Mouse (Mus musculus) embryonic facial prominence, embryonic 15.5 days (tissue): ENCODE data around the gene Atg5. TPM values are rescaled to one million over a fixed set of nuclear protein-coding genes. Genes with fewer than 3 reads are reported as not detected.

Source experiments
- ATAC-seq: fragments of 200-750 bp; cut with Nextera tagmentation; 2 replicates; pipeline ENCODE4 v1.8.0; 2017; ENCODE audit warnings: low read depth, moderate TSS enrichment; ENCODE audit not compliant: insufficient number of reproducible peaks, low FRiP score, low TSS enrichment
- H3K27ac ChIP-seq: fragments of 300-500 bp; sonication (generic); replicated peaks from 2 replicates; pipeline ENCODE4 v1.5.1; 2015; ENCODE audit warnings: mild to moderate bottlenecking, inconsistent platforms
- H3K27me3 ChIP-seq: fragments of 300-500 bp; sonication (generic); 2 replicates; pipeline ENCODE4 v1.6.1; 2015; ENCODE audit warnings: inconsistent platforms
- H3K36me3 ChIP-seq: fragments of 300-500 bp; sonication (generic); 2 replicates; pipeline ENCODE4 v1.6.1; 2015; ENCODE audit warnings: mild to moderate bottlenecking, inconsistent platforms
- H3K4me1 ChIP-seq: fragments of 300-500 bp; sonication (generic); 2 replicates; pipeline ENCODE4 v1.6.1; 2015; ENCODE audit warnings: inconsistent platforms
- H3K4me2 ChIP-seq: fragments of 300-500 bp; sonication (generic); replicated peaks from 2 replicates; pipeline ENCODE4 v1.6.1; 2015; ENCODE audit warnings: mild to moderate bottlenecking, inconsistent platforms
- H3K4me3 ChIP-seq: fragments of 300-500 bp; sonication (generic); replicated peaks from 2 replicates; pipeline ENCODE4 v1.5.1; 2015; ENCODE audit warnings: mild to moderate bottlenecking, inconsistent platforms
- H3K9ac ChIP-seq: fragments of 300-500 bp; sonication (generic); 2 replicates; pipeline ENCODE4 v1.6.1; 2015; ENCODE audit warnings: inconsistent platforms
- H3K9me3 ChIP-seq: fragments of 300-500 bp; sonication (generic); replicated peaks from 2 replicates; pipeline ENCODE4 v1.6.1; 2016; ENCODE audit warnings: inconsistent platforms
- WGBS: fragments of 180-500 bp; shearing (Covaris S2); methylation state at CpG from one replicate; pipeline ENCODE4 v1.1.7; 2015; 5-methylcytosine and 5-hydroxymethylcytosine counted together
- polyA plus RNA-seq: library from polyadenylated mRNA; unstranded; fragments of >200 nt; fragmentation: Nextera tagmentation; extraction: Ambion mirVana; gene quantifications from 2 replicates; pipeline ENCODE4 v1.2.1, GENCODE M21; 2015

The Atg5 gene
- polyA plus RNA-seq, 1 experiment from 2014 or later, result 48.6 TPM

GRCm38 (mm10) chr10:44315276-44315675, 47.1 kb downstream of the Atg5 start:
- ATAC-seq, result no peak
- H3K4me1 ChIP-seq, result peaks cover 7% of the 10 kb centered on the region; the same call in 1 of the 2 replicates
- H3K27me3 ChIP-seq, result no peaks in the 10 kb centered on the region
- H3K4me3 ChIP-seq, result no peak overlapping the region
- H3K4me2 ChIP-seq, result no peak overlapping the region
- 50% methylated on average over 5 of the region's 5 CpGs for WGBS
- no peak overlapping the region for H3K27ac ChIP-seq
- H3K36me3 ChIP-seq, result 0 out of 2 replicates have a peak, but pooled peaks cover 3% of the 10 kb centered on the region
- no peak overlapping the region for H3K9ac ChIP-seq
- H3K9me3 ChIP-seq, result no peaks in the 10 kb centered on the region

DNA sequence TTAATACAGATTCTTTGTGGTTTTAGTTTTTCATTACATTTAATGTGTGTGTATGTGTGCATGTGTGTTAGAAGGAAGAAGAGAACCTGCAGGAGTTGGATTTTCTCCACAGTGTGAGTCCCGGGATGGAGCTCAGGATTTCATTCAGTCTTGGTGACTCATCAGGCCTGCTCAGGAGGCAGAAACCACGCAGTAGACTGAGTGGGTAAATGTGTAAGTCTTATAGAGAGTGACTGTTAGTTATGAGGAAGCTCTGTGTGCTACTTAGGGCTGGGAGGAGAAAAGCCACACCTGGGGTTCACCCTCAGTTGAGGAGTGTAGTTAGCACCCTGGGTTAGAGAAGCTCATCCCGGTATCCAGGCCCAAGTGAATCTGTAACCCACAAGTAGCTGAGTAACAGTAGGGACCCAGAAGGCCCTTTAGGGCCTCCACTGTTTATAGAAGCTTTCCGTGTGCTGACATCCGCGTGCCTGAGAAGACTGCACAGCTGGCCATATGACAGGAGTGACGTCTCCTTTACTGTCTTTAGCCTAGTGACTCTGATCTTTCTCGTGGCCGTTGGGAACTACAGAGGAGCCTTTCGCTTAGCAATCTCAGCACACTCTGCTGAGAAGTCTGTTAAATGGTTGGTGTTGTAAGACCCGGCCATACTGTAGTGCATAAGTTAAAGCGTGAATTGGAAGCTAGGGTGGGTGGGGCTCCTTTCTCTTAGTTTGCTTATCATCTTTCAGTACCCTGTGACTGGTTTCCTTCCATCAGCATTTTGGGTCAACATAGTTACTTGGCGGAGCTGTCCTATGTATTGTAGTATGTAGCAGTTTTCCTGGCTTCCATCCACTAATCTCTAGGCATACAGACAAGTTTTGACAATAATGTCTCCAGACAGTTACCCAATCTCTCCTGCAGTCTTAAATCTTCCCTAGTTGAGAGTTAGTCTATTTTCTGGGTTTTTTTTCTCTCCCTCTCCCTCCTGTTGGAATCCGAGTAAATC, 48.4 kb downstream of the Atg5 start:
- Histone ChIP-seq H3K27me3 (no peaks in the 10 kb centered on the region), H3K36me3 (0 out of 2 replicates have a peak, but pooled peaks cover 3% of the 10 kb centered on the region), H3K4me3 (no peak overlapping the region), H3K9ac (no peak overlapping the region), H3K27ac (peak overlapping the region; percentile 12; the same call in 1 of the 2 replicates), H3K9me3 (no peaks in the 10 kb centered on the region), H3K4me1 (peaks cover 5% of the 10 kb centered on the region; the same call in 1 of the 2 replicates), H3K4me2 (no peak overlapping the region)
- ATAC-seq, result no peak
- WGBS, result 66% methylated on average over 14 of the region's 14 CpGs

GRCm38 (mm10) chr10:44322166-44322565, 54.0 kb downstream of the Atg5 start:
- Histone ChIP-seq H3K27me3 (no peaks in the 10 kb centered on the region), H3K36me3 (0 out of 2 replicates have a peak, but pooled peaks cover 3% of the 10 kb centered on the region), H3K4me1 (peaks cover 4% of the 10 kb centered on the region), H3K27ac (no peak overlapping the region), H3K4me2 (no peak overlapping the region), H3K9ac (no peak overlapping the region), H3K9me3 (no peaks in the 10 kb centered on the region), H3K4me3 (no peak overlapping the region)
- 39% methylated on average over 1 of the region's 1 CpGs for WGBS
- ATAC-seq, result no peak

GRCm38 (mm10) chr10:44323070-44323775, 55.1 kb downstream of the Atg5 start:
- H3K4me1 ChIP-seq, result peaks cover 4% of the 10 kb centered on the region
- no peak for ATAC-seq
- H3K27me3 ChIP-seq, result no peaks in the 10 kb centered on the region
- H3K27ac ChIP-seq, result no peak overlapping the region
- WGBS, result 83% methylated on average over 9 of the region's 9 CpGs
- no peak overlapping the region for H3K4me3 ChIP-seq
- H3K4me2 ChIP-seq, result no peak overlapping the region
- no peak overlapping the region for H3K9ac ChIP-seq
- 0 out of 2 replicates have a peak, but pooled peaks cover 3% of the 10 kb centered on the region for H3K36me3 ChIP-seq
- H3K9me3 ChIP-seq, result no peaks in the 10 kb centered on the region

- no peaks in the 10 kb centered on the region for H3K27me3 ChIP-seq
- H3K4me1 ChIP-seq, result peaks cover 4% of the 10 kb centered on the region
- WGBS, result 86% methylated on average over 8 of the region's 8 CpGs
- ATAC-seq, result no peak
- 0 out of 2 replicates have a peak, but pooled peaks cover 3% of the 10 kb centered on the region for H3K36me3 ChIP-seq
- H3K9me3 ChIP-seq, result no peaks in the 10 kb centered on the region
- H3K27ac ChIP-seq, result no peak overlapping the region
- no peak overlapping the region for H3K9ac ChIP-seq
- H3K4me2 ChIP-seq, result no peak overlapping the region
- no peak overlapping the region for H3K4me3 ChIP-seq
Observed at GRCm38 (mm10) chr10:44323836-44324235, 55.7 kb downstream of the Atg5 start.

- H3K36me3 ChIP-seq, result no peaks in the 10 kb centered on the region
- WGBS, result 70% methylated on average over 13 of the region's 13 CpGs
- no peak overlapping the region for H3K4me3 ChIP-seq
- no peaks in the 10 kb centered on the region for H3K9me3 ChIP-seq
- no peak overlapping the region for H3K27ac ChIP-seq
- H3K4me1 ChIP-seq, result peaks cover 4% of the 10 kb centered on the region
- no peak for ATAC-seq
- no peaks in the 10 kb centered on the region for H3K27me3 ChIP-seq
- no peak overlapping the region for H3K9ac ChIP-seq
- H3K4me2 ChIP-seq, result no peak overlapping the region
Observed at GRCm38 (mm10) chr10:44325551-44326500, 57.7 kb downstream of the Atg5 start.

- WGBS, result 81% methylated on average over 9 of the region's 9 CpGs
- Histone ChIP-seq H3K27me3 (no peaks in the 10 kb centered on the region), H3K9ac (no peak overlapping the region), H3K36me3 (no peaks in the 10 kb centered on the region), H3K4me3 (no peak overlapping the region), H3K4me1 (peaks cover 1% of the 10 kb centered on the region), H3K9me3 (no peaks in the 10 kb centered on the region), H3K4me2 (no peak overlapping the region), H3K27ac (no peak overlapping the region)
- no peak for ATAC-seq
Observed at GRCm38 (mm10) chr10:44327057-44327456, 58.9 kb downstream of the Atg5 start.

GRCm38 (mm10) chr10:44328347-44328746, 60.2 kb downstream of the Atg5 start:
- Histone ChIP-seq H3K36me3 (no peaks in the 10 kb centered on the region), H3K27ac (no peak overlapping the region), H3K9me3 (no peaks in the 10 kb centered on the region), H3K4me2 (no peak overlapping the region), H3K4me3 (no peak overlapping the region), H3K4me1 (no peaks in the 10 kb centered on the region; the same call in 1 of the 2 replicates), H3K9ac (no peak overlapping the region), H3K27me3 (no peaks in the 10 kb centered on the region)
- ATAC-seq, result no peak
- WGBS, result 56% methylated on average over 3 of the region's 3 CpGs

DNA sequence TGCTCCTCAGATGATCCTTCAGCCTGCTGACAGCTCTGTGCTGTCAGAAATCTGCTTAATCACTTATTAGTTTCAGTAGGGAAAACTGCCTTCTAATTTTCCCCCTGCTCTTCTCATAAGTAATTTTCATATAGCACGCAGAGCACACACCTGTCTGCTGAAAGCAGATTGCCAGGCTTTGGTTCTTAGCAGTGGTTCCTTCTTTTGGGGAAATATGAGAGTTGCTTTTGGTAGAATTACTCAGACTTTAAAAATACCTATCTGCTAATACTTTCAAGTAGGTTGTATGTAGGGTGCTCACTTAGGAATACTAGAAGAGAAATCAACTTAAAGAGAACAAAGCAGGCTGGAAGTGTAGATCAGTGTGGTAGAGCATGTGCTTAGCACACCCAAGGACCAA, 62.6 kb downstream of the Atg5 start:
- Histone ChIP-seq H3K36me3 (no peaks in the 10 kb centered on the region), H3K4me3 (no peak overlapping the region), H3K4me1 (no peaks in the 10 kb centered on the region; the same call in 1 of the 2 replicates), H3K27me3 (no peaks in the 10 kb centered on the region), H3K27ac (no peak overlapping the region), H3K9ac (no peak overlapping the region), H3K9me3 (no peaks in the 10 kb centered on the region), H3K4me2 (no peak overlapping the region)
- WGBS, result 95% methylated on average over 1 of the region's 1 CpGs
- no peak for ATAC-seq

- Histone ChIP-seq H3K27ac (no peak overlapping the region), H3K36me3 (no peaks in the 10 kb centered on the region), H3K9me3 (no peaks in the 10 kb centered on the region), H3K4me3 (no peak overlapping the region), H3K4me1 (no peaks in the 10 kb centered on the region), H3K27me3 (no peaks in the 10 kb centered on the region), H3K4me2 (no peak overlapping the region), H3K9ac (no peak overlapping the region)
- no peak for ATAC-seq
- WGBS, result 67% methylated on average over 2 of the region's 2 CpGs
Observed at GRCm38 (mm10) chr10:44331469-44331868, 63.3 kb downstream of the Atg5 start.
